Comparison of ENCODE assay signal across 22 mouse cellular contexts in the genomic region with DNA sequence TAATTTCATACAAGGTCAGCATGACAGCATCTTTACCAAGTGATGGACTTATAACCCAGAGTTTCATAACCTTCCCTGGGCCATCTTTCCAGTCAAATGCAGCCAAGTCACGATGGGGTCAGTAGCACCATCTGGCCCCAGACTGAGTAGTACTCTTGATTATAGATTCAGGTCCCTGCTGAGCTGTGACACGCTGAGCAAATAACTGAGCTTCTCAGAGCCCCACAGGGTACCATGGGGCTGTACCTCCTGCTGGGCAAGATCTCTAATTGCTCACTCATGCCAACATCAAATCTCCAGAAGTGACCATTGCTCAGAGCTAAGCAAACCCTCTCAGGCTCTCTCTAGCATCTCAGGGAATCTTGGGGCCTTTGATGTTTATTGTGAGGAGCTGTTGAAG. TPM values are rescaled to one million over a fixed set of nuclear protein-coding genes. Genes with fewer than 3 reads are reported as not detected.
DNase-seq lines count a peak whose midpoint lies in the region; ATAC-seq lines count a peak whose summit lies in the region.
"Had no signal": no experiment of that assay in that cellular context is flagged by ENCODE, and none has a peak within 500 bp of the region (broad histone marks: within the 10 kb centered on the region; RNA-seq: fewer than 3 reads in every experiment).

No protein-coding gene starts in this region.

- WGBS in hindbrain, embryonic 14.5 days: 17% methylated on average over 2 of the region's 2 CpGs

- H3K9ac ChIP-seq in hindbrain, embryonic 14.5 days: no peak overlapping the region
- H3K9ac ChIP-seq: forebrain, embryonic 13.5 days; liver, embryonic 12.5 days; liver, postnatal 0 days; midbrain, embryonic 12.5 days; neural tube, embryonic 13.5 days had no signal

- H3K4me2 ChIP-seq in hindbrain, embryonic 14.5 days (replicated peaks): no peak overlapping the region
- H3K4me2 ChIP-seq: forebrain, embryonic 13.5 days; liver, embryonic 12.5 days; midbrain, embryonic 12.5 days; neural tube, embryonic 13.5 days had no signal

- H3K4me3 ChIP-seq in hindbrain, embryonic 14.5 days (replicated peaks; ENCODE audit: low read length): no peak overlapping the region
- H3K4me3 ChIP-seq: forebrain, embryonic 13.5 days; liver, embryonic 12.5 days; midbrain, embryonic 12.5 days; neural tube, embryonic 13.5 days had no signal

- H3K36me3 ChIP-seq in hindbrain, embryonic 14.5 days (replicated peaks; ENCODE audit: control insufficient read depth, insufficient read depth): no peaks in the 10 kb centered on the region
- H3K36me3 ChIP-seq: liver, embryonic 12.5 days; midbrain, embryonic 12.5 days; neural tube, embryonic 13.5 days had no signal

- DNase-seq in heart, adult 11 months: peak; percentile 49
- DNase-seq in heart, adult 8-10 months (ENCODE audit: low spot score): no peak
- peak; percentile 52 for DNase-seq in Muller cell, postnatal 12 days (ENCODE audit: inconsistent ontology term)
- peak; percentile 34 for DNase-seq in cerebellum, adult 8-10 months
- DNase-seq in hindbrain, embryonic 14.5 days (ENCODE audit: low spot score): no peak
- DNase-seq in testis, postnatal 10 days (ENCODE audit: low spot score): no peak
- DNase-seq in spleen, adult 18-20 months: no peak
- DNase-seq: adrenal gland, adult 8-10 months; B cell, adult 2 months; heart, postnatal 14 days; kidney, adult 8-10 months; kidney, postnatal 4 days; liver, postnatal 0 days; lung, postnatal 36 days; retina, postnatal 1 day; right cerebral cortex, postnatal 25 days had no signal

- no peaks in the 10 kb centered on the region for H3K9me3 ChIP-seq in hindbrain, embryonic 14.5 days (ENCODE audit: control insufficient read depth, low read length)
- H3K9me3 ChIP-seq: forebrain, embryonic 13.5 days; liver, embryonic 12.5 days; midbrain, embryonic 12.5 days; neural tube, embryonic 13.5 days had no signal

- no peaks in the 10 kb centered on the region for H3K27me3 ChIP-seq in hindbrain, embryonic 14.5 days (ENCODE audit: control insufficient read depth, insufficient read depth, low read length)
- H3K27me3 ChIP-seq: forebrain, embryonic 13.5 days; liver, embryonic 12.5 days; midbrain, embryonic 12.5 days; neural tube, embryonic 13.5 days had no signal

- H3K27ac ChIP-seq in hindbrain, embryonic 14.5 days: no peak overlapping the region
- H3K27ac ChIP-seq: forebrain, embryonic 13.5 days; kidney, postnatal 0 days; liver, embryonic 12.5 days; midbrain, embryonic 12.5 days; neural tube, embryonic 13.5 days had no signal

- 0 out of 2 replicates have a peak, but pooled peaks have one; percentile 13 for ATAC-seq in hindbrain, embryonic 14.5 days (ENCODE audit: low FRiP score)
- ATAC-seq: forebrain, embryonic 13.5 days; intestine, embryonic 16.5 days; liver, embryonic 12.5 days; liver, postnatal 0 days had no signal

- no peaks in the 10 kb centered on the region for H3K4me1 ChIP-seq in hindbrain, embryonic 14.5 days (replicated peaks; ENCODE audit: control insufficient read depth, insufficient read depth, low read length)

RNA-seq across cellular contexts. Expression of gene Reep1, which starts 15.6 kb away (rescaled TPM):
- total RNA-seq in heart, adult 8-10 months (2022): 10 to 100 TPM; 16.2 to 20.0 (median 18.0) TPM
- 326 and 374 TPM in 2 replicates for polyA plus RNA-seq in hindbrain, embryonic 14.5 days (2014; fragmentation: Nextera tagmentation; extraction: Ambion mirVana)

Comparison
In these comparisons a context has a peak if more than half of its experiments do, and no peak if none do; other contexts are left out.
1. DNase-seq: peak in heart, adult 11 months (single experiment), Muller cell, postnatal 12 days (single experiment) and cerebellum, adult 8-10 months (single experiment); none in heart, adult 8-10 months (single experiment), hindbrain, embryonic 14.5 days (single experiment), testis, postnatal 10 days (single experiment) and spleen, adult 18-20 months (0 of 2).